Mouse (Mus musculus) thymus, adult 2 months (tissue): ENCODE measurements at regions not wholly inside any gene's neighbourhood (a gene's known extent, or its start where the extent isn't known, plus 50 kb on each side); places are given as distances from the start of the nearest gene placed in this dataset.

Experiments
- CTCF ChIP-seq: fragments of 200-500 bp; IDR thresholded peaks from 2 replicates; pipeline ENCODE4 v1.5.1; 2012; ENCODE audit warnings: mild to moderate bottlenecking, control low read depth, low read length, moderate library complexity, borderline replicate concordance; ENCODE audit not compliant: control insufficient read depth, poor library complexity, insufficient read depth; ENCODE audit errors: extremely low read depth
- POLR2A ChIP-seq: fragments of 200-500 bp; IDR thresholded peaks from 2 replicates; pipeline ENCODE4 v1.6.1; 2012; ENCODE audit warnings: mild to moderate bottlenecking, low read length, control low read depth, moderate library complexity; ENCODE audit not compliant: control insufficient read depth, poor library complexity, insufficient read depth; ENCODE audit errors: extremely low read depth

DNA sequence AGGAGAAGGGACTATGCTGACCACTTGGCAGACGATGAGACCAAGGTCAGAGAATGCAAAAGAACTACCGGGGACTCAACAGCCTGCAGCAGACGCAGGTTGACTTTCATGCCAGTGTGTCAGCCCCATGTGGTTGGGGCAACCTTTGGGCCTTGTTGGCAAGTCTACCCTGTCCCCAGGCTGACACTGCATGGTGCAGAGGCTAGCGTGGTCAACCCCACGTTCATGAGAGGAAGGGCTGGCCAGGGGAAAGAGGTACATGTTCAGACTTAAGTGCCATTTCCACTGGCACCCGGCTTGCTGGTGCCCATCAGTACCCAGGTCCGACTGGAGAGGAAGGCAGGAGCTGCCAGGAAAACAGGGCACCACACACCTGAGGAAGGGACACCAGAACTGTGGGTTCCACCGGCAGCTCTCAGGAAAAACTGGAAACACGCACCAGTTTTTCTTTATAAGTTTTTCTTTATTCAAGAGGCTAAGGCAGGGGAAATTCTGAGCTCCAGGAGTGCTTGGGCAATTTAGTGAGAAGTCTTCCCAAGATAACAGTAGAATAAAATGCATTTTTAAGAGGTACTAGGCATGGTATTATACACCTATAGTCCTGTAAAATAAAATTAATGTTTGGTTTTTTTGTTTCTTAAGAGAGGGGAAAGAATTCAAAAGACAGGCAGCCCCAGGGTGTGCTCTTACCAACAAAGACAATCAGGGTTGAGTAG, 73.3 kb downstream of the Zfp36l2 start:
- TF ChIP-seq POLR2A (no peak), CTCF (no peak)
